Mouse (Mus musculus) embryonic facial prominence, embryonic 10.5 days (tissue): ENCODE data around the gene Zdhhc6. TPM values are rescaled to one million over a fixed set of nuclear protein-coding genes. Genes with fewer than 3 reads are reported as not detected.

Experiments
- DNase-seq: peaks from one replicate; pipeline ENCODE4 v3.0.0-alpha.2; 2017; ENCODE audit warnings: low spot score
- H3K27ac ChIP-seq: fragments of 300-500 bp; sonication (generic); replicated peaks from 2 replicates; pipeline ENCODE4 v1.5.1; 2016; ENCODE audit warnings: mild to moderate bottlenecking
- H3K27me3 ChIP-seq: fragments of 300-500 bp; sonication (generic); replicated peaks from 2 replicates; pipeline ENCODE4 v1.6.1; 2016; ENCODE audit warnings: low read depth, mild to moderate bottlenecking; ENCODE audit not compliant: poor library complexity, severe bottlenecking
- H3K36me3 ChIP-seq: fragments of 300-500 bp; sonication (generic); replicated peaks from 2 replicates; pipeline ENCODE4 v1.6.1; 2016; ENCODE audit warnings: mild to moderate bottlenecking, moderate library complexity
- H3K4me1 ChIP-seq: fragments of 300-500 bp; sonication (generic); 2 replicates; pipeline ENCODE4 v1.6.1; 2016
- H3K4me3 ChIP-seq: fragments of 300-500 bp; sonication (generic); 2 replicates; pipeline ENCODE4 v1.5.1; 2016; ENCODE audit warnings: mild to moderate bottlenecking, moderate library complexity
- H3K9me3 ChIP-seq: fragments of 300-500 bp; sonication (generic); 2 replicates; pipeline ENCODE4 v1.6.1; 2016; ENCODE audit warnings: mild to moderate bottlenecking
- WGBS: fragments of 180-500 bp; shearing (Covaris S2); methylation state at CpG from one replicate; pipeline ENCODE4 v1.1.7; 2016; 5-methylcytosine and 5-hydroxymethylcytosine counted together
- polyA plus RNA-seq: library from polyadenylated mRNA; unstranded; fragments of >200 nt; fragmentation: Nextera tagmentation; extraction: Ambion mirVana; gene quantifications from 2 replicates; pipeline ENCODE4 v1.2.1, GENCODE M21; 2016

Gene Zdhhc6
- polyA plus RNA-seq, 1 experiment from 2014 or later, result 115 TPM

- Histone ChIP-seq H3K4me1 (no peaks in the 10 kb centered on the region), H3K27me3 (no peaks in the 10 kb centered on the region), H3K4me3 (no peak overlapping the region), H3K36me3 (peaks cover 81% of the 10 kb centered on the region), H3K9me3 (no peaks in the 10 kb centered on the region), H3K27ac (no peak overlapping the region)
- WGBS, result 89% methylated on average over 5 of the region's 5 CpGs
- DNase-seq, result no peak
These were observed 17.9 kb downstream of the Zdhhc6 start for GRCm38 (mm10) chr19:55297961-55298360.

- no peak for DNase-seq
- WGBS, result 93% methylated on average over 2 of the region's 2 CpGs
- H3K36me3 ChIP-seq, result peaks cover 76% of the 10 kb centered on the region
- no peak overlapping the region for H3K27ac ChIP-seq
- H3K4me3 ChIP-seq, result no peak overlapping the region
- no peaks in the 10 kb centered on the region for H3K4me1 ChIP-seq
- H3K27me3 ChIP-seq, result no peaks in the 10 kb centered on the region
- no peaks in the 10 kb centered on the region for H3K9me3 ChIP-seq
These were observed 18.3 kb downstream of the Zdhhc6 start for GRCm38 (mm10) chr19:55297489-55297888.

- no peaks in the 10 kb centered on the region for H3K27me3 ChIP-seq
- H3K36me3 ChIP-seq, result peaks cover 65% of the 10 kb centered on the region
- no peak overlapping the region for H3K4me3 ChIP-seq
- 91% methylated on average over 2 of the region's 2 CpGs for WGBS
- H3K4me1 ChIP-seq, result no peaks in the 10 kb centered on the region
- no peak for DNase-seq
- no peaks in the 10 kb centered on the region for H3K9me3 ChIP-seq
- no peak overlapping the region for H3K27ac ChIP-seq
These were observed 19.5 kb downstream of the Zdhhc6 start for GRCm38 (mm10) chr19:55296301-55296700.

GRCm38 (mm10) chr19:55295556-55295955 is 20.3 kb downstream of the Zdhhc6 start:
- no peak overlapping the region for H3K4me3 ChIP-seq
- WGBS, result 89% methylated on average over 3 of the region's 3 CpGs
- H3K4me1 ChIP-seq, result no peaks in the 10 kb centered on the region
- DNase-seq, result no peak
- H3K9me3 ChIP-seq, result no peaks in the 10 kb centered on the region
- H3K27me3 ChIP-seq, result no peaks in the 10 kb centered on the region
- H3K36me3 ChIP-seq, result peaks cover 64% of the 10 kb centered on the region
- no peak overlapping the region for H3K27ac ChIP-seq

- no peak for DNase-seq
- no peaks in the 10 kb centered on the region for H3K4me1 ChIP-seq
- no peak overlapping the region for H3K27ac ChIP-seq
- H3K36me3 ChIP-seq, result peaks cover 64% of the 10 kb centered on the region
- H3K9me3 ChIP-seq, result no peaks in the 10 kb centered on the region
- WGBS, result 94% methylated on average over 9 of the region's 9 CpGs
- H3K4me3 ChIP-seq, result no peak overlapping the region
- no peaks in the 10 kb centered on the region for H3K27me3 ChIP-seq
These were observed 20.8 kb downstream of the Zdhhc6 start for GRCm38 (mm10) chr19:55295075-55295474.

GRCm38 (mm10) chr19:55293175-55293574 is 22.7 kb downstream of the Zdhhc6 start:
- no peak for DNase-seq
- Histone ChIP-seq H3K36me3 (peaks cover 65% of the 10 kb centered on the region), H3K9me3 (no peaks in the 10 kb centered on the region), H3K4me1 (no peaks in the 10 kb centered on the region), H3K27ac (no peak overlapping the region), H3K4me3 (no peak overlapping the region), H3K27me3 (no peaks in the 10 kb centered on the region)
- 40% methylated on average over 4 of the region's 4 CpGs for WGBS

GRCm38 (mm10) chr19:55292210-55292850 is 23.5 kb downstream of the Zdhhc6 start:
- Histone ChIP-seq H3K36me3 (peaks cover 66% of the 10 kb centered on the region), H3K4me3 (no peak overlapping the region), H3K27me3 (no peaks in the 10 kb centered on the region), H3K4me1 (no peaks in the 10 kb centered on the region), H3K9me3 (no peaks in the 10 kb centered on the region), H3K27ac (no peak overlapping the region)
- no peak for DNase-seq
- 87% methylated on average over 2 of the region's 2 CpGs for WGBS

GRCm38 (mm10) chr19:55290621-55291270 is 25.1 kb downstream of the Zdhhc6 start:
- no peak overlapping the region for H3K4me3 ChIP-seq
- 89% methylated on average over 2 of the region's 2 CpGs for WGBS
- no peaks in the 10 kb centered on the region for H3K9me3 ChIP-seq
- H3K27me3 ChIP-seq, result no peaks in the 10 kb centered on the region
- no peak overlapping the region for H3K27ac ChIP-seq
- DNase-seq, result no peak
- peaks cover 52% of the 10 kb centered on the region for H3K36me3 ChIP-seq
- no peaks in the 10 kb centered on the region for H3K4me1 ChIP-seq

- Histone ChIP-seq H3K4me3 (no peak overlapping the region), H3K27ac (no peak overlapping the region), H3K9me3 (no peaks in the 10 kb centered on the region), H3K27me3 (no peaks in the 10 kb centered on the region), H3K36me3 (peaks cover 36% of the 10 kb centered on the region), H3K4me1 (no peaks in the 10 kb centered on the region)
- no peak for DNase-seq
These were observed 26.9 kb downstream of the Zdhhc6 start for GRCm38 (mm10) chr19:55288974-55289373.

GRCm38 (mm10) chr19:55286034-55286433 is 29.8 kb downstream of the Zdhhc6 start:
- H3K4me1 ChIP-seq, result no peaks in the 10 kb centered on the region
- 85% methylated on average over 4 of the region's 4 CpGs for WGBS
- no peaks in the 10 kb centered on the region for H3K9me3 ChIP-seq
- H3K27me3 ChIP-seq, result no peaks in the 10 kb centered on the region
- peaks cover 47% of the 10 kb centered on the region for H3K36me3 ChIP-seq
- no peak overlapping the region for H3K27ac ChIP-seq
- no peak overlapping the region for H3K4me3 ChIP-seq
- no peak for DNase-seq

GRCm38 (mm10) chr19:55284093-55284492 is 31.7 kb downstream of the Zdhhc6 start:
- no peak overlapping the region for H3K4me3 ChIP-seq
- no peak overlapping the region for H3K27ac ChIP-seq
- no peaks in the 10 kb centered on the region for H3K27me3 ChIP-seq
- 93% methylated on average over 4 of the region's 4 CpGs for WGBS
- DNase-seq, result no peak
- H3K9me3 ChIP-seq, result no peaks in the 10 kb centered on the region
- no peaks in the 10 kb centered on the region for H3K4me1 ChIP-seq
- peaks cover 39% of the 10 kb centered on the region for H3K36me3 ChIP-seq

GRCm38 (mm10) chr19:55276770-55277169 is 39.1 kb downstream of the Zdhhc6 start:
- no peak overlapping the region for H3K4me3 ChIP-seq

GRCm38 (mm10) chr19:55276100-55276499 is 39.7 kb downstream of the Zdhhc6 start:
- no peaks in the 10 kb centered on the region for H3K9me3 ChIP-seq
- H3K4me3 ChIP-seq, result no peak overlapping the region
- H3K36me3 ChIP-seq, result peaks cover 9% of the 10 kb centered on the region
- no peaks in the 10 kb centered on the region for H3K27me3 ChIP-seq
- no peak for DNase-seq
- WGBS, result 84% methylated on average over 4 of the region's 4 CpGs
- 0 out of 2 replicates have a peak, but pooled peaks cover under 1% of the 10 kb centered on the region for H3K4me1 ChIP-seq
- H3K27ac ChIP-seq, result no peak overlapping the region

More at GRCm38 (mm10) chr19:55276770-55277169, 39.1 kb downstream of the Zdhhc6 start:
- no peak for DNase-seq
- no peaks in the 10 kb centered on the region for H3K27me3 ChIP-seq
- 96% methylated on average over 3 of the region's 3 CpGs for WGBS
- H3K36me3 ChIP-seq, result peaks cover 15% of the 10 kb centered on the region
- no peaks in the 10 kb centered on the region for H3K9me3 ChIP-seq
- H3K4me1 ChIP-seq, result no peaks in the 10 kb centered on the region
- H3K27ac ChIP-seq, result no peak overlapping the region
